Mouse (Mus musculus) neural tube, embryonic 10.5 days (tissue): Measurements from ENCODE around the gene Zfpm1.

Experiments
- DNase-seq: peaks from one replicate; pipeline ENCODE4 v3.0.0-alpha.2; 2017; ENCODE audit warnings: low spot score; ENCODE audit errors: extremely low spot score

Zfpm1 gene

GRCm38 (mm10) chr8:122282035-122282358 is at the start of gene Zfpm1:
Zfpm1 (plus strand) TSS chr8:122282141.
- no peak for DNase-seq

DNA sequence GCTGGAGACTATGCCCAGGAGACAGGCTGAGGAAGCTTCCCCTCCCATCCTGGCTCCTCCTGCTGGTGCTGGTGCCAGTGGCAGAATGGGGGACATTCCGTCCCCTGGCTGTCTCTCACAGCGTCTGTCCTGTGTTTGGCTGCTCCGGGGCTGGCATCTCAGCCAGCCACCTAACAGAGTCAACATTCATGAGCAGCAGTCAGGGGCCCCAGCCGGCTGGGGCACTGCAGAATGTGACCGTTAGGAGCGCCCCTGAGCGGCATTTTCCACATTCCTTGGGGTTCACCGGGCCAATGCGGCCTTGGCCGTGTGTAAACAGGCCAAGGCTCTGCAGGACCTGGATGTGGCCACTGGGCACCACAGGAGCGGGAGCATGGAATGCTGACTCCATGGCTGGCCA is 47.9 kb upstream of the Zfpm1 start:
- peak; percentile 37 for DNase-seq

- DNase-seq: no peak
Observed at GRCm38 (mm10) chr8:122236521-122236920, 45.4 kb upstream of the Zfpm1 start.

- no peak for DNase-seq
Observed at GRCm38 (mm10) chr8:122238225-122238624, 43.7 kb upstream of the Zfpm1 start.

DNA sequence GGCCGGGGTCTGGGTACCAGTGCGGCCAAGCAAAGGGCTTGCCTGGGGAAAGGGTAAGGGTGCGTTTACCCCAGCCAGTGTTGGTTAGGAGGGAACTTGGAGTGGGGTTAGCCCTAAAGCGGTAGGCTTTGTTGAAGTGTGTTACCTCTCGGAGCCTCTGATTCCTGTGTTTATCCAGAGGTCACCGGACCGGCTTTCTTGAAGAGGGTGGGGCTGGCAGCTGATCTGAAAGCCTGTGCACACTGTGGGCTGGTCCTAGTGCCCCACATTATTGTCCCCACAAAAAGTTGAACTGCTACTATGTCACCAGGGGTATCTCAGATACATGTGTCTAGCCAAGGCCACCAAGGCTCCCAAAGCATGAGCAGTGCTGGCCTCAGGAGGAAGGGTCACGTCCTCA is 43.2 kb upstream of the Zfpm1 start:
- DNase-seq: no peak

DNA sequence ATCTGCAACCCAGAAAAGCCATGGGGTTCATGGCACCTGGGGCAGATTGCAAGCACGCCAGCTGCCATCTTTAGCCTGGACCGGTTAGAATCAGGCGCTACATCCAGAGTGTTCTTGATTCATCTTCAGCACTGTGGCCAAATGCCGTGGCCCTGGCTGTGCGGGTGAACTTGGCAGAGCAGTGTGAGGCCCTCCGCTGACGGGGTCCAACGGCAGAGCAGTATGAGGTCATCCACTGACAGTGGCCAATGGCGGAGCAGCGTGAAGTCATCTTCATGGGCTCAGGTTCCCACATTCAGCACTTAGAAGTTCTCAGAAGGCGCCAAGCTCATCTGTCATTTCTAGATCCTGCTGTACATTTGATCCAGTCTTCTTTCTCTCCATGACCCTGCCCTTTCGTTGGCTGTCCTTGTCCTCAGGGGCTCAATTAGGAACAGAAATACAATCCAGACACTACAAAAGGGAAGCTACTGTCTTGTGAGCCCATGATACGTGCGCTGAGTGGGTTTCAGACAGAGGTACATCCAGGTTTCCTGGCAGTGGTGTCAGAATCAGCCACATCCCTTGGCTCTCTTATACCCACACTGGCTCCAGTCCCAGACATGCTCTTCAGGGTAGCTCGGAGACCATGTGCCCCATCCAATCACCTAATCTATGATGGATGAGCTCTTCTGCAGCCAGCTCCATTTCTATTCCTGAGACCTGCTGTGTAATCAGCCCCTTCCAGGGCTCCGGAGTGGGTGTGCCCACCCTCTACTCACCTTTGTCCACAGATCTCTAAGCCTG is 41.5 kb upstream of the Zfpm1 start:
- DNase-seq: no peak

DNA sequence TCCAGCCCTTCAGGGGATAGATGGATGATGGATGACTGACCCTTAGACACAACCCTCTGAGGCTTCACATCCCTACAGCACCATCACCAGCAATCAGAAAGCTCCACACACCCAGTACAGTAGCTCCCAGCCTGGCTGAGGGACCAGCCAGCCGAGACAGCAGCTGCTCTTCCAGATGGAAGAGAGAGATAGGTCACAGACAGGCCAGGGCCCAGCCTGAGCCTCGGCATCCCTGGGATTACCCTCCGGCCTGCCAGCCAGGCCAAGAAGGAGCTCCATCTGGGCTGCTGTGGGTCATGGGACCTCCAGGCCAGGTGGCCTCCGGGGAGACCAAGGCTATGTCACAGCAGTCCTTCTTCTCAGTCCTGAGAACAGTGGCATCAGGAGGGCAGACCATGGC is 38.6 kb upstream of the Zfpm1 start:
- DNase-seq: no peak

- DNase-seq: no peak
Observed at GRCm38 (mm10) chr8:122245161-122245560, 36.8 kb upstream of the Zfpm1 start.

- no peak for DNase-seq
Observed at GRCm38 (mm10) chr8:122246257-122247211, 35.4 kb upstream of the Zfpm1 start.

DNA sequence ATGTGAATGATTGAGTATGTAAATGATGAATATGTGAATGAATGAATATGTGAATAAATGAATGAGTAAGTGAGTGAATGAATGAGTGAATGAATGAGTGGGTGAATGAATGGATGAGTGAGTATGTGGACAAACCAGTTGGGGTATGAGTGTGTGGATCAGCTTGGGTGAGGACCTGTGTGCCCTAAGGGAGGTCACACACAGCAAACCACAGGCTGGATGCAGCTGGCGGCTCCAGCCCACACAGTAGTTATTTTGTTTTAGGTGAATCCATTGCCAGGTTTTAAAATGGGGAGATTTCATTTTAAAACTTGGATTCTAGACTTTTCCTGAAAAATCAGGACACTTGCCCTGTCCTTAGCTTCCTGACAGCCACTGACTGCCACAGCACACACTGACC is 30.2 kb upstream of the Zfpm1 start:
- DNase-seq: no peak

GRCm38 (mm10) chr8:122252366-122252765 is 29.6 kb upstream of the Zfpm1 start:
- DNase-seq: no peak

GRCm38 (mm10) chr8:122259351-122259750 is 22.6 kb upstream of the Zfpm1 start:
- DNase-seq: peak; percentile 86

- DNase-seq: no peak
Observed at GRCm38 (mm10) chr8:122260755-122261154, 21.2 kb upstream of the Zfpm1 start.

DNA sequence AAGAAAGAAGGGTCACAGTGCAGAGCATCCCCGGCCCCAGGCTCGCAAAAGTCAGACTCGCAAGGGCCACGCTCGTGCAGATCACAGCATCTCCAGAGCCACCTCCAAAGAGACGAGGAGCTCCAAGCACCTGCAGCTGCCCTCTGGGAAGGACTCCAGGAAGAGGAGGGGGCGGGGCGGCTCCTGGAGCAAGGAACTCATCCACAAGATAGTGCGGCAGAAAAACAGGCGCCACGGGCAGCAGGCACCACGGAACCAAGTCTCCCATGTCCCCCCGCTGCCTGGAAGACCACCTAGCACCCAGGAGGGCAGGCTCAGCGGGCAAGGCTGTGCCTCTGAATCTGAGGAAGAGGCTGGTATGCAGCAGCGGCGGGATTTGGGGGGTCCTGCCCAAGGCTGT is 19.1 kb upstream of the Zfpm1 start:
- DNase-seq: no peak

DNA sequence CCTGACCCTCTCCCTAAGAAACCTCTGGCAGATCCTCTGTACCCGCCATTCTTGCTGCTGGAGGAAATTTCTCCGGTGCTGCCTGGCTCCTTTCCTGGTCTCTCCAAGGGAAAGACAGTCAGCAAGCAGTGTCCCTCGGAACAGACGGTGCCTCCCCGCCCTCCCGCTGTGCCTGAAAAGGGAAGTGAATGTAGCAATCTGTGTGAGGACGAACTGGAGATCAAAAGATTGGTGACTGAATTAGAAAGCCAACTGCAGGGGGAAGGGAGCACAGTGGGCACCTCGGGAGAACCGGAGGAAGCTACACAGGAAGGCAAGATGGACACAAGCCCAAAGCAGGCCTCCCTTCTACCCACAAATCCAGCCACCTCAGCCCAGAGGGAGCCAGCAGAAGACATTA is 17.7 kb upstream of the Zfpm1 start:
- DNase-seq: no peak

GRCm38 (mm10) chr8:122265522-122265921 is 16.4 kb upstream of the Zfpm1 start:
- no peak for DNase-seq

- no peak for DNase-seq
Observed at GRCm38 (mm10) chr8:122266867-122267266, 15.1 kb upstream of the Zfpm1 start.

DNA sequence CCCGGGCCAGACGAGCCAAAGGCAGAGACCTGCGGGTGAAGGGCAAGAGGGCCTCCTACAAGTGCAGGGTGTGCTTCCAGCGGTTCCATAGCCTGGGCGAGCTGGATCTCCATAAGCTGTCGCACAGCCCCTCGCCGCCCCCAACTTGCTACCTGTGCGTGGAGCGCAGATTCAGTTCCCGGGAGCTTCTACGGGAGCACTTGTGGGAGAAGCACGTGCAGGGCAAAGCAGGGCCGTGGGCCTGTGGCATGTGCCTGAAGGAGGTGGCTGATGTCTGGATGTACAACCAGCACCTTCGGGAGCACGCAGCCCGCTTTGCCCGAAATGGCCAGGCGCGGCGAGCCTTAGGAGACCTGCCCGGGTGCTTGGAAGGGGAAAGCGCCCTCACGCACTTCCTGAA is 13.1 kb upstream of the Zfpm1 start:
- no peak for DNase-seq

DNA sequence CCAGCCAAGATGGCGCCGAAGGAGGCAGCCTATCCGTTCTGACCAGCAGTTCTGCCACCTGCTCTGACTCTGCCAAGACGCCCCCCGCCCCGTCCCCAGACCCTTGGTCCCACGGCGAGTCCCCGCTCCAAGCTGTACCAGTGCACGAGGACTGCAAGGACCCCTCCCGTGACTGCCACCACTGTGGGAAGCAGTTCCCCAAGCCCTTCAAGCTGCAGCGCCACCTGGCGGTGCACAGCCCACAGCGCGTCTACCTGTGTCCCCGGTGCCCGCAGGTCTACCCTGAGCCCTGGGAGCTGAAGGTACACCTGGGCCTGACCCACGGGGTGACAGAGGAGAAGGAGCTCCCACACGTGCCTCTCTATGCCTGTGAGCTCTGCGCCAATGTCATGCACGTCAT is 12.5 kb upstream of the Zfpm1 start:
- DNase-seq: peak; percentile 89

DNA sequence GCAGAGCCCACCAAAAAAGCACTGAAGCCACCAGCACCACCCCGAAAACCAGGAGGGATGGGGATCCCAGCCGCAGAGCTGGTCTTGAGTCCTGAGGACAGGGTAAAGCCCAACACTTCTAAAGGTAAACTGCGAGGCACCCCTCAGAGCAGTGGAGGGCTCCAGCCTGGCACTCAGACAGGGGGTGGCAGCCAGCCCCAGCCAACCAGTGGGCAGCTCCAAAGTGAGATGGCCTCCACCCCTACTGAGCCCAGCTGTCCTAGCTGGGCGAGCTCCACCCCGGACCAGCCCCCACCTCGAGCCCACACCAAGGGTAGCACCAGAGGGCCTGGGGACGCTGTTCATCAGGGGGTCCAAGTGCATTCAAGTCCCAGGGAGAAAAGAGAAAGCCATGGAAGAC is 11.4 kb upstream of the Zfpm1 start:
- no peak for DNase-seq

DNA sequence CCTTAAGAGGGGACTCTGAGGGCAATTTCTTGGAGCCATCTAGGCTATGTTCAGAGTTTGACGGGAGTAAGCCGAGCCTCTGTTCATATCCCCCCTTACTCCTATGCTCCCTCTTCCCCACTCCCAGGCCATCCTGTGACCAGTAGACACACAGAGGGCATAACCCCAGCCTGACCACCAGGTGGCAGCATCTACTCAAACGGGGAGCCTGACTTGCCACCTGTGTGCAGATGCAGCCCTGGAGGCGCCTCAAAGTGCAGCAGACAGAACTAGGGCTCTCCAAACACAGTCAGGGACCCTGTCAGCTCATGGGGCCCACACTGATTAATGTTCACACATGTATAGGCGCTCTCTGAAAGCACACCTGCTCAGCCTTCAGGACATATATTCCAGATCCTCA is 8.8 kb upstream of the Zfpm1 start:
- DNase-seq: peak; percentile 86

- no peak for DNase-seq
Observed at GRCm38 (mm10) chr8:122273826-122274225, 8.1 kb upstream of the Zfpm1 start.
